In genomic region chr6:147145277-147145676, GRCm38 (mm10) we compare ENCODE assay signal across 9 mouse cellular contexts. TPM values are rescaled to one million over a fixed set of nuclear protein-coding genes. Genes with fewer than 3 reads are reported as not detected.
DNase-seq lines count a peak whose midpoint lies in the region; ATAC-seq lines count a peak whose summit lies in the region.
"Had no signal": no experiment of that assay in that cellular context is flagged by ENCODE, and none has a peak within 500 bp of the region (broad histone marks: within the 10 kb centered on the region; RNA-seq: fewer than 3 reads in every experiment).

No protein-coding gene starts in this region.

- intact Hi-C loops in left cerebral cortex, postnatal 25 days (cut with DNase I), result no loop called here

- no peak overlapping the region for H3K9ac ChIP-seq in forebrain, embryonic 12.5 days
- no peak overlapping the region for H3K9ac ChIP-seq in midbrain, embryonic 15.5 days

- no peak overlapping the region for H3K4me3 ChIP-seq in forebrain, embryonic 12.5 days (replicated peaks)
- no peak overlapping the region for H3K4me3 ChIP-seq in midbrain, embryonic 15.5 days

- ATAC-seq in cerebellum, adult (ENCODE audit: insufficient number of reproducible peaks, low FRiP score, low TSS enrichment), result no peak
- peak; percentile 84 for ATAC-seq in forebrain, embryonic 12.5 days (ENCODE audit: low FRiP score)
- ATAC-seq in midbrain, embryonic 15.5 days (replicated peaks), result peak; percentile 90

- peaks cover 4% of the 10 kb centered on the region; the same call in 1 of the 2 replicates for H3K4me1 ChIP-seq in forebrain, embryonic 12.5 days
- H3K4me1 ChIP-seq in midbrain, embryonic 15.5 days, result no peaks in the 10 kb centered on the region

- no peak overlapping the region for H3K27ac ChIP-seq in forebrain, embryonic 12.5 days
- H3K27ac ChIP-seq in midbrain, embryonic 15.5 days, result no peak overlapping the region

- no peaks in the 10 kb centered on the region for H3K9me3 ChIP-seq in forebrain, embryonic 12.5 days
- H3K9me3 ChIP-seq in midbrain, embryonic 15.5 days, result no peaks in the 10 kb centered on the region

- no peak overlapping the region for H3K4me2 ChIP-seq in forebrain, embryonic 12.5 days
- H3K4me2 ChIP-seq in midbrain, embryonic 15.5 days, result no peak overlapping the region

- WGBS in forebrain, embryonic 12.5 days, result 33% methylated on average over 2 of the region's 2 CpGs
- whole genome bisulfite sequencing in midbrain, embryonic 15.5 days, result 11% methylated on average over 2 of the region's 2 CpGs

- DNase-seq in cerebellum, adult 11-12 months, result peak; percentile 6
- peak; percentile 27 for DNase-seq in NIH3T3 (ENCODE audit: low read depth)
- peak; percentile 96 for DNase-seq in heart, postnatal 4 days
- peak; percentile 8 to 27 for DNase-seq in left cerebral cortex, postnatal 25 days (ENCODE audit: low spot score in 2 of 2)
- no peak for DNase-seq in thymus, postnatal 14 days

- H3K36me3 ChIP-seq in forebrain, embryonic 12.5 days (replicated peaks), result no peaks in the 10 kb centered on the region
- no peaks in the 10 kb centered on the region for H3K36me3 ChIP-seq in midbrain, embryonic 15.5 days (replicated peaks)

- no peaks in the 10 kb centered on the region for H3K27me3 ChIP-seq in forebrain, embryonic 12.5 days
- no peaks in the 10 kb centered on the region for H3K27me3 ChIP-seq in midbrain, embryonic 15.5 days (replicated peaks)

RNA-seq across cellular contexts. Expression of gene Klhl42, which starts 54.1 kb away (rescaled TPM):
- 6.7 and 7.3 TPM in 2 replicates for polyA plus RNA-seq in forebrain, embryonic 12.5 days (2016; fragmentation: Nextera tagmentation; extraction: Ambion mirVana)
- total RNA-seq in heart, postnatal 4 days (2021), result 1 to 10 TPM; 6.7 to 7.8 TPM
- 10 to 100 TPM; 22.2 to 23.0 TPM for total RNA-seq in left cerebral cortex, postnatal 25 days (2021)
- 7.5 and 7.6 TPM in 2 replicates for polyA plus RNA-seq in midbrain, embryonic 15.5 days (2015; fragmentation: Nextera tagmentation; extraction: Ambion mirVana)

RNA-seq across cellular contexts. Expression of gene Mansc4, which starts 58.4 kb away (rescaled TPM):
- 0.41 and 0.68 TPM in 2 replicates for polyA plus RNA-seq in forebrain, embryonic 12.5 days (2016; fragmentation: Nextera tagmentation; extraction: Ambion mirVana)
- total RNA-seq in heart, postnatal 4 days (2021), result not detected
- total RNA-seq in left cerebral cortex, postnatal 25 days (2021), result under 1 TPM; 0.32 to 0.48 TPM
- polyA plus RNA-seq in midbrain, embryonic 15.5 days (2015; fragmentation: Nextera tagmentation; extraction: Ambion mirVana), result 0.89 and 1.0 TPM in 2 replicates
- total RNA-seq: common myeloid progenitor, adult 5-6 weeks had no signal
